Mouse (Mus musculus) hindbrain, embryonic 10.5 days (tissue): ENCODE results near the gene Pramef20. TPM values are rescaled to one million over a fixed set of nuclear protein-coding genes. Genes with fewer than 3 reads are reported as not detected.
"Not testable (repeated sequence)": the region's sequence is repeated elsewhere in the genome, so short reads cannot be mapped to it uniquely, and the experiment has no call there.

ENCODE experiments used
- DNase-seq: peaks from one replicate; pipeline ENCODE4 v3.0.0-alpha.2; 2017; ENCODE audit warnings: low spot score
- H3K27ac ChIP-seq: fragments of 300-500 bp; sonication (generic); 2 replicates; pipeline ENCODE4 v1.5.1; 2016; ENCODE audit warnings: mild to moderate bottlenecking, moderate library complexity
- H3K27me3 ChIP-seq: fragments of 300-500 bp; sonication (generic); 2 replicates; pipeline ENCODE4 v1.6.1; 2016; ENCODE audit warnings: mild to moderate bottlenecking; ENCODE audit not compliant: poor library complexity, insufficient read depth, severe bottlenecking
- H3K36me3 ChIP-seq: fragments of 300-500 bp; sonication (generic); 2 replicates; pipeline ENCODE4 v1.6.1; 2016; ENCODE audit warnings: mild to moderate bottlenecking, moderate library complexity
- H3K4me1 ChIP-seq: fragments of 300-500 bp; sonication (generic); replicated peaks from 2 replicates; pipeline ENCODE4 v1.6.1; 2016; ENCODE audit warnings: mild to moderate bottlenecking
- H3K4me3 ChIP-seq: fragments of 300-500 bp; sonication (generic); 2 replicates; pipeline ENCODE4 v1.5.1; 2016; ENCODE audit warnings: mild to moderate bottlenecking, moderate library complexity
- H3K9me3 ChIP-seq: fragments of 300-500 bp; sonication (generic); 2 replicates; pipeline ENCODE4 v1.6.1; 2016; ENCODE audit warnings: mild to moderate bottlenecking, moderate library complexity
- WGBS: fragments of 180-500 bp; shearing (Covaris S2); methylation state at CpG from one replicate; pipeline ENCODE4 v1.1.7; 2016; 5-methylcytosine and 5-hydroxymethylcytosine counted together
- polyA plus RNA-seq: library from polyadenylated mRNA; unstranded; fragments of >200 nt; fragmentation: Nextera tagmentation; extraction: Ambion mirVana; gene quantifications from 2 replicates; pipeline ENCODE4 v1.2.1, GENCODE M21; 2016

Gene Pramef20
- not detected in 2 replicates for polyA plus RNA-seq

GRCm38 (mm10) chr4:144377911-144378310 is at the start of gene Pramef20:
Gene Pramef20 (minus strand): TSS chr4:144377933.
- no peak within 1 kb of the TSS for H3K4me3 ChIP-seq
- no peaks in the 10 kb centered on the region for H3K36me3 ChIP-seq
- DNase-seq: no peak
- H3K27ac ChIP-seq: no peak within 1 kb of the TSS
- no peaks in the 10 kb centered on the region for H3K27me3 ChIP-seq
- H3K4me1 ChIP-seq: no peaks in the 10 kb centered on the region
- 46% methylated on average over 2 of the region's 2 CpGs for WGBS
- H3K9me3 ChIP-seq: peaks cover 27% of the 10 kb centered on the region; the same call in 1 of the 2 replicates

GRCm38 (mm10) chr4:144424590-144424989 is 46.9 kb upstream of the Pramef20 start:
- Histone ChIP-seq H3K36me3 (no peaks in the 10 kb centered on the region), H3K27ac (no peak overlapping the region), H3K4me1 (no peaks in the 10 kb centered on the region), H3K4me3 (no peak overlapping the region), H3K9me3 (peaks cover 4% of the 10 kb centered on the region; the same call in 1 of the 2 replicates), H3K27me3 (no peaks in the 10 kb centered on the region)
- no peak for DNase-seq
- 80% methylated on average over 5 of the region's 5 CpGs for WGBS

- peaks cover 16% of the 10 kb centered on the region for H3K9me3 ChIP-seq
- no peaks in the 10 kb centered on the region for H3K4me1 ChIP-seq
- DNase-seq: no peak
- no peak overlapping the region for H3K4me3 ChIP-seq
- no peak overlapping the region for H3K27ac ChIP-seq
- H3K36me3 ChIP-seq: no peaks in the 10 kb centered on the region
- H3K27me3 ChIP-seq: no peaks in the 10 kb centered on the region
Observed at GRCm38 (mm10) chr4:144420644-144421043, 42.9 kb upstream of the Pramef20 start.

- Histone ChIP-seq H3K27ac (no peak within 1 kb of the TSS), H3K9me3 (0 out of 2 replicates have a peak, but pooled peaks cover 8% of the 10 kb centered on the region), H3K27me3 (no peaks in the 10 kb centered on the region), H3K4me1 (peaks cover 7% of the 10 kb centered on the region), H3K36me3 (no peaks in the 10 kb centered on the region), H3K4me3 (no peak within 1 kb of the TSS)
- 86% methylated on average over 9 of the region's 9 CpGs for WGBS
- DNase-seq: no peak
Observed at GRCm38 (mm10) chr4:144408290-144408689, 30.6 kb upstream of the Pramef20 start, which contains the start of gene Pramef12. Gene Pramef12 (minus strand): TSS chr4:144408464.

- Histone ChIP-seq H3K9me3 (0 out of 2 replicates have a peak, but pooled peaks cover 8% of the 10 kb centered on the region), H3K4me3 (no peak overlapping the region), H3K4me1 (peaks cover 7% of the 10 kb centered on the region), H3K27ac (no peak overlapping the region), H3K36me3 (no peaks in the 10 kb centered on the region), H3K27me3 (no peaks in the 10 kb centered on the region)
- 59% methylated on average over 3 of the region's 3 CpGs for WGBS
- no peak for DNase-seq
Observed at GRCm38 (mm10) chr4:144406261-144406660, 28.5 kb upstream of the Pramef20 start.

- Histone ChIP-seq H3K36me3 (no peaks in the 10 kb centered on the region), H3K27me3 (no peaks in the 10 kb centered on the region), H3K4me3 (peak overlapping the region; percentile 43), H3K4me1 (peaks cover 7% of the 10 kb centered on the region), H3K27ac (peak overlapping the region; percentile 59; the same call in 1 of the 2 replicates), H3K9me3 (0 out of 2 replicates have a peak, but pooled peaks cover 7% of the 10 kb centered on the region)
- WGBS: 12% methylated on average over 17 of the region's 17 CpGs
- DNase-seq: peak; percentile 46
Observed at GRCm38 (mm10) chr4:144404456-144405086, 26.8 kb upstream of the Pramef20 start.

- H3K4me3 ChIP-seq: no peak overlapping the region
- no peak for DNase-seq
- H3K27ac ChIP-seq: no peak overlapping the region
- H3K4me1 ChIP-seq: peaks cover 7% of the 10 kb centered on the region
- no peaks in the 10 kb centered on the region for H3K9me3 ChIP-seq
- 79% methylated on average over 4 of the region's 4 CpGs for WGBS
- no peaks in the 10 kb centered on the region for H3K27me3 ChIP-seq
- no peaks in the 10 kb centered on the region for H3K36me3 ChIP-seq
Observed at GRCm38 (mm10) chr4:144402712-144403111, 25.0 kb upstream of the Pramef20 start.

- H3K9me3 ChIP-seq: peaks cover 9% of the 10 kb centered on the region; the same call in 1 of the 2 replicates
- H3K27me3 ChIP-seq: no peaks in the 10 kb centered on the region
- H3K36me3 ChIP-seq: no peaks in the 10 kb centered on the region
- no peak overlapping the region for H3K27ac ChIP-seq
- 44% methylated on average over 3 of the region's 3 CpGs for WGBS
- no peaks in the 10 kb centered on the region for H3K4me1 ChIP-seq
- H3K4me3 ChIP-seq: no peak overlapping the region
- no peak for DNase-seq
Observed at GRCm38 (mm10) chr4:144396316-144396715, 18.6 kb upstream of the Pramef20 start.

GRCm38 (mm10) chr4:144357642-144358041 is 20.1 kb downstream of the Pramef20 start, which contains the start of gene Gm13119:
Gene Gm13119 (plus strand): TSS chr4:144357942.
- peaks cover 11% of the 10 kb centered on the region for H3K9me3 ChIP-seq
- not testable (repeated sequence) for H3K27ac ChIP-seq, H3K4me3 ChIP-seq, H3K36me3 ChIP-seq, H3K4me1 ChIP-seq, DNase-seq, H3K27me3 ChIP-seq
- WGBS: 89% methylated on average over 3 of the region's 3 CpGs

GRCm38 (mm10) chr4:144335856-144336255 is 41.9 kb downstream of the Pramef20 start:
- not testable (repeated sequence) for H3K27me3 ChIP-seq, H3K9me3 ChIP-seq, H3K4me3 ChIP-seq, H3K36me3 ChIP-seq, DNase-seq, H3K4me1 ChIP-seq, H3K27ac ChIP-seq
- WGBS: 82% methylated on average over 3 of the region's 3 CpGs

GRCm38 (mm10) chr4:144329949-144330348 is 47.8 kb downstream of the Pramef20 start, which contains the start of gene Gm13128:
Gene Gm13128 (plus strand): TSS chr4:144330249.
- not testable (repeated sequence) for H3K9me3 ChIP-seq, H3K27ac ChIP-seq, DNase-seq, H3K4me3 ChIP-seq, H3K27me3 ChIP-seq, H3K36me3 ChIP-seq, H3K4me1 ChIP-seq
- 72% methylated on average over 4 of the region's 4 CpGs for WGBS
